Mouse (Mus musculus) adrenal gland, adult 8-10 months (tissue): ENCODE results near the gene Vmn2r42. TPM values are rescaled to one million over a fixed set of nuclear protein-coding genes. Genes with fewer than 3 reads are reported as not detected.
"Not testable (repeated sequence)": the region's sequence is repeated elsewhere in the genome, so short reads cannot be mapped to it uniquely, and the experiment has no call there.

ENCODE experiments used
- DNase-seq: peaks from one replicate; pipeline ENCODE4 v3.0.0; 2022
- total RNA-seq, 4 experiments: library from RNA; stranded (reverse); gene quantifications; 2 replicates each; pipeline ENCODE4 v1.2.4; 2022

The Vmn2r42 gene
- not detected for total RNA-seq

DNA sequence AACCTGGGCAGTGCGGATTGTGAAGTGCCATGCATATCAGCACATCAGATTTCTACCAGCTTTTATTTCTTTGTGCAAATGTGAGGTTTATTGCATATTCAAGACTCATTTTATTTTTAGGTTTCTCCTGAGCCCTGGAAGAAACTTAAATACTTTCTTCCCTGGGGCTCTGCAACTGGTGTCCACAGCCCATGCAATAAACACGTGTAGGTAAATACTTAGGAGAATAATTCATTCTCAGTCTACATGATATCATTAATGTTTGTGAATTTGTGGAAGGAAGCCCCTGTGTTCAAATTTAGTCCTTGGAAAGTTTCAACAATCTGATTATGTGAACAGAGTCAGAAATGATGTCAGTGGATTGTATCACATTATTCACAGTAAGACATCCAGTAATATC lies at the start of gene Vmn2r42:
Gene Vmn2r42 (minus strand): TSS at position 101 of the 400 bp plus-strand sequence.
- not testable (repeated sequence) for DNase-seq

DNA sequence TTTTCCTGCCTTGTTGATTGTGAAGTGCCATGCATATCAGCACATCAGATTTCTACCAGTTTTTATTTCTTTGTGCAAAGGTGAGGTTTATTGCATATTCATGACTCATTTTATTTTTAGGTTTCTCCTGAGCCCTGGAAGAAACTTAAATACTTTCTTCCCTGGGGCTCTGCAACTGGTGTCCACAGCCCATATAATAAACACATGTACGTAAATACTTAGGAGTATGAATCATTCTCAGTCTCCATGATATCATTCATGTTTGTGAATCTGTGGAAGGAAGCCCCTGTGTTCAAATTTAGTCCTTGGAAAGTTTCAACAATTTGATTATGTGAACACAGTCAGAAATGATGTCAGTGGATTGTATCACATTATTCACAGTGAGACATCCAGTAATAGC lies 38.6 kb downstream of the Vmn2r42 start, which contains the start of gene Vmn2r41:
Gene Vmn2r41 (minus strand): TSS at position 101 of the 400 bp plus-strand sequence.
- DNase-seq: not testable (repeated sequence)

Other genes starting within 250 kb of the Vmn2r42 start
- not detected for gene Vmn2r41, start 38.7 kb downstream of the Vmn2r42 start, total RNA-seq
- not detected for gene Vmn2r43, start 60.3 kb upstream of the Vmn2r42 start, total RNA-seq
- not detected for gene Vmn2r44, start 183.0 kb upstream of the Vmn2r42 start, total RNA-seq